Mouse (Mus musculus): ENCODE measurements around the gene Cct3.

DNA sequence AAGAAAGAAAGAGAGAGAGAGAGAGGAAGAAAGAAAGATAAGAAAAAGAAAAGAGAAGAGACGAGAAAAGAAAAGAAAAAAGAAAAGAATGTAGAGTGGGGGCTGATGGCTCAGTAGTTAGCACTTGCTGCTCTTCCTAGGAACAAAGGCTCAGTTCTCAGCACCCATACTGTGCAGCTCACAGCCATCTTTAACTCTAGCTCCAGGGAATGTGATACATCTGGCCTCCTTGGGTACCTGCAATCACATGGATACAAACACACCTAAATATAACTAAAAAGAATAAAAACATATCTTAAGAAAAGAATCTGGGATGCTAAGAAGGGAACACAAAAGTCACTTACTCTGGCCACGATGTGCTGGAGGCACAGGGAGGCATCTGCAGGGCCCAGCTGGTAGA, 20.8 kb upstream of the Cct3 start:
- TF ChIP-seq CTCF (IDR thresholded peaks at IDR 0.05; ENCODE audit: low read depth) (no peak), EP300 (IDR thresholded peaks at IDR 0.05; ENCODE audit: low read depth) (no peak)
